Mouse (Mus musculus) cerebellum, postnatal 25 days (tissue): Measurements from ENCODE around the gene Cep295.
"Not testable (repeated sequence)": the region's sequence is repeated elsewhere in the genome, so short reads cannot be mapped to it uniquely, and the experiment has no call there.

Experiments used
- DNase-seq, 2 experiments: peaks; one replicate each; pipeline ENCODE4 v3.0.0; 2021; ENCODE audit warnings: mixed read lengths in 2 of 2

The Cep295 gene

DNA sequence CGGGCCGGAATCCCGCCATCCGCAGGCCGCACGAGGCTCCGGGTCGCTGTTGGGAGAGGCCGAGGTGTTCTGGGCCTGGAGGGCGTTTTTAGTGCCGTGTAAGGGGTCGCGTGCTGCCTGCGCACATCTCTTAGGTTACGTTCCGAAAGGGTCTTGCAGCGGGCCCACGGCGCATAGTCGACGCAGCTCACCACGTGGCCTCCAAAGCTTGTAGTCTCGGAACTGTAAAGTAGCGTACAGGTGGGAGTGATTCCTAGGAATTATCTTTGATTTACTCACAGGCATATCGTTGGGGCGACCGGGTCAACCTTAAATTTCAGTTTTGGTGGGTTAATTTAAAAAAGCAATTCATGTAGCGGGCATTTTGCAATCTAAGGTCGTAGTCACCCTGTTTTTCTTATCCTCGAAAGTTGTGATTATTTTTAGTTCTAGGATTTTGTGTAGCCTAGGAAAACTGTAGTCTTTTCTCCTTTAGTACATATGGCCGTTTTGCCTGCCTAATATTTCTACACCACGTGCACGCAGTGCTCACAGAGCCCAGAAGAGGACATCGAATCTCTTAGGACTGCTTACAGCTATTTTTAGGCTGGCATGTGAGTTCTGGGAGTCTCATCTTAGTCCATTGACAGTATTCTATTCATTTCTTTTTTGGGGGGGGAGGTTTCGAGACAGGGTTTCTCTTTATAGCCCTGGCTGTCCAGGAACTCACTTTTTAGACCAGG lies 51.0 kb downstream of the Cep295 start, which contains the start of gene 4931406C07Rik:
Gene 4931406C07Rik (minus strand): TSS at position 51 of the 722 bp plus-strand sequence.
- DNase-seq, result no peak

DNA sequence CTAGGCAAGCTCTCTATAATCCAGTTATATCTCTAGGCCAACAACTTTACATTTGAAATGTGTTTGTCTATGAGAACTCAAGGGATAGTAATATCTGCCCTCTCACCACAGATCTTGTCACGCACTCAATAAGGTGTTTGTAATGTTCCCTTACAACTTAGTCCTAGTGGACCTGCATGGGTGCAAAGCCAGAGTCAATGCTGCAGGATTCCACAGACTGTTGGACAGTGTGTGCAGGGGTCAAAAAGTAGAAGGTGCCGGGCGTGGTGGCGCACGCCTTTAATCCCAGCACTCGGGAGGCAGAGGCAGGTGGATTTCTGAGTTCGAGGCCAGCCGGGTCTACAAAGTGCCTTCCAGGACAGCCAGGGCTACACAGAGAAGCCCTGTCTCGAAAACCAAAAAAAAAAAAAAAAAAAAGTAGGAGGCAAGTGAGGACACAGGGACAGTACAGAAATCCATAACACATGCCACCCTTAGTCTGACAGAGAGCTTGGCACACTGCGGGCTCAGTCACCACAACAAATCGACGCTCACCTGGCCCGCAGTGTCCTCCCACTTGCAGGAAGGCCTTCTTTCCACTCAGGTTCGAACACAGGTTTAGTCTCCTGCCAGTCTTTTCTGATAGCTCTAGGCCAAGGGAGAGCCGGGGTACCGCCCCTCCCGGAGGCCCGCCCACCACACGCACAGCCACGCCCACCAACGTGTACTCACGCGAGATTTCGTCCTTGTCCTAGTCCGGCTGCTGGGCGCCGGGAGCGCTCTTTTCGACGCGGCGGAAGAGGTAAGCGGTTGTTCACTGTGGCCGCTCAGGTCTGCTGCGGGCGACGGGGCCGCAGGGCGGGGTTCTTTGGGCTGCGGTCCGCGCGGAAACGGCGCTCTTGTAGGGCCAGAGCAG lies 51.8 kb downstream of the Cep295 start, which contains the start of gene Taf1d:
Gene Taf1d (plus strand): TSS at position 712 of the 895 bp plus-strand sequence.
- peak; percentile 97 to 99 for DNase-seq

DNA sequence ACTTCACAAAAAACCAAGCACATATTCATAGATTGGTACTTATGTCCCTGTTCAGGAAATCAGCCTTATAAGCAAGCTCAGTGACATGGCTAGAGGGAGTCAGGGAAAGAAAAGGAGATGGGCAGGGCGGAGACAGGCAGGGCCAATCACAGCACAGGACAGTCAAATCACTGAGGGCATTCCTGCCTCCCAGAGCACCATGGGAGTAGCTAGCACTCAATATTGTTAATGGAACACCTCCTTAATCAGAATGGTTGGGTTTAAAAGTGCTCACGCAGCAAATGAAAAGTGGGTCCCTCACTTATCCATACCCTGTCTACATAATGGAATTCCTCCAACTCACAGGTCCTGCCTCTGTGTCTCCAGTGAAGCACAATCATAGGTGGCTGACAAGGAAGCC lies 54.7 kb downstream of the Cep295 start:
- DNase-seq, result no peak

DNA sequence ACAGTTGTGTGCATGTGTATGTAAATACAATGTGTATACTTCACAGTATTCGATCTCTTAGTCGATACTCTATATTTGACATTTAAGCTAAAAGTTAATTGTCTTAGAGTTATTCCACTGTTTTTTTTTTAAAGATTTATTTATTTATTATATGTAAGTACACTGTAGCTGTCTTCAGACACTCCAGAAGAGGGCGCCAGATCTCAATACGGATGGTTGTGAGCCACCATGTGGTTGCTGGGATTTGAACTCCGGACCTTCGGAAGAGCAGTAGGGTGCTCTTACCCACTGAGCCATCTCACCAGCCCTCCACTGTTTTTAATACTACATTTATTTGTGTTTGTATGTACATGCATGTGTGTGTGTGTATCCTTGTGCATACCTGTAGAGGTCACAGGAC lies 55.6 kb downstream of the Cep295 start:
- DNase-seq, result not testable (repeated sequence)

DNA sequence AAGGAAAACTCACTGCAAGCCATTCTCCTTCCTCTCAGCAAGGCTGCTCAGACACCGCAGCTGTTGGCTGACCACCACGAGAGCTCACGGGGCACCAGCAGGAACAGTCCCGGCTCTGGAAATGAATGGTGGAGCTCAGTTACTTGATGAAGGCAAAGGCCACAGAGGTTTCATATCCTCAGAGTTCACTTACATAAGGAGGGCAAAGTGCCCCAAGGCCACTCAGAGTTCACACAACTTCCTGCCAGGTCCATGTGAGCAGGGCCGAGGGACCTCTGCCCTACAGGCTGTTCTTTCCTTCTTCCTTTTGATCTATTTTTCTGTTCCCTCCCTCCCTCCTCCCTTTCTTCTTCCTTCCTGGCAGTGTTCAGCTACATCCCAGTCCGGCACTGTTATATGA lies 56.2 kb downstream of the Cep295 start:
- DNase-seq, result no peak

DNA sequence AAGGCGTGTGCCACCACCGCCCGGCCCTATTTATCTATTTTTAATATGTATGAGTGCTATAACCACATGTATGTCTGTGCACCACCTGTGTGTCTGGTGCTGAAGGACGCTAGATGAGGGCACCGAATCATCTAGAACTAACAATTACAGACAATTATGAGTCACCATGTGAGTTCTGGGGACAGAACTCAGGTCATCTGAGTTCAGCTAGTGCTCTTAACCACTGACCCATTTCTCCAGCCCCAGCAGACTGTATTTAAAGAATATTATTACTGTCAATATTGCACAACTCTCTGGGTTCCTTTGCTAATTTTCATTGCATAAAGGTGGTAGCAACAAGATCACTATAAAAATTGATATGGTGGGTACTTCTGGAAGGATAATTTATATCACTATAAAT lies 57.5 kb downstream of the Cep295 start:
- DNase-seq, result no peak

DNA sequence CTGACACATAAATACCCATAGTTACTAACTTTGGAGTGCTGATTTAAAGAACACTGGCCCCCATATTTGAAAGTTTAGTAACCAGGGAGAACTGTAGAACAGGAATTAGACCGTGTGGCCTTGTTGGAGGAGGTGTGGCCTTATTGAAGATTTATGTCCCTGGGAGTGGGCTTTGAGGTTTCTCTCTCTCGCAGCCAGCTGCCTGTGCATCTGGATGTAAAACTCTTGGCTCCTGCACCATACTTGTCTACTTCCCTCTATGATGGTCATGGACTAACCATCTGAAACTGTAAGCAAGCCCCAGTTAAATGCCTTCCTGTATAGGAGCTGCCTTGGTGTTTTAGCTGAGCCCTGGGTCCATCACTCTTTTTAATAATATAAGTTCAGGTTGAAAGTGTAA lies 59.1 kb downstream of the Cep295 start:
- DNase-seq, result no peak

DNA sequence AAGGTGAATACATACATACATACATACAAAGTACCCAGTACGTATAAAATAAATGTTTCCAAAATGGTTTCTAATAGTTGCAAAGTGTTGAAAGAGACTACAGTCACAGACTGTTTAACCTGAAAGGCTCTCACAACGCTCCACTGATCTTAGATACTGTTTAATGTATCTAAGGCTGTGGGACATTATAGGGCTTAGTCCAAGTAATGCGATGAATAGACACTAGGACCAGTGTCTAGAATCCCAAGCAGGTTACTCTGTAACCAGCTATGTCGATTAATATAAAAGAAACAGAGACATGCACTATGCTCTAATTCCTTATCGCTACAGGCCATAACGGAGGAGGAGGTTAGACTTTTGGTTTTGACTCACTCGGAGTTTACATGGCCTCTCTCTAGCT lies 60.5 kb downstream of the Cep295 start:
- DNase-seq, result no peak

DNA sequence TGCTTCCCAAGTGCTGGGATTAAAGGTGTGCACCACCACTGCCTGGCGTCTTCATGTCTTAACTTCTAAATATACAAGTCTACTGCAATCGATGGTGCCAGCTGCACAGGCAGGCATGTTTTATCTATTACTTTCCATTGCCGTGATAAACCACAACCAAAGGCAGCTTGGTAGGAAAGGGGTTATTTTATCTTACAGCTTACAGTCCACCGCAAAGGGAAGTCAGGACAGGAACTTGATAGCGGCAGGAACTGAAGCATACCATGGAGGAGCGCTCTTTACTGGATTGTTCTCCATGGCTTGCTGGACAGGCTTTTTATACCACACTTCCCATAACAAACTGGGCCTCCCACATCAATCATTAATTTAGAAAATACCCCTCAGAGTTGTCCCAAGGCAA lies 68.3 kb downstream of the Cep295 start:
- no peak for DNase-seq

DNA sequence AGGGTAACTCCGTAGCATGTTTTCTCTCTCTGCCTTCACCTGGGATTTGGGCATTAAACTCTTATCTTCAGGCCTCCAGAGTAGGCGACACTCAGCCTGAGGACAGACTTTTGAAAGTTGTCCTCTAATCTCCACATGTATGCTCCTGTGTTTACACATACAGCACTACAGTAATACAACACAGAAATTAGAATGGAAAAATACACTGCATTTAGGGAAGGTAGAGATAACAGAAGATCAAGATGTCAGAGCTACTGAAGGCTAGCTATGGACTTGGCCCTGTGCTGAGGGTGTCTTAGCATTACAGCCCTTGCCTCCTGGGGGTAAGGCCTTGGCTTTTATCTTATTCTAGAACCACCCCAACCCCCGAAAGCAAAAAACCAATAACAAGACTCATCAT lies 69.2 kb downstream of the Cep295 start:
- DNase-seq, result no peak

DNA sequence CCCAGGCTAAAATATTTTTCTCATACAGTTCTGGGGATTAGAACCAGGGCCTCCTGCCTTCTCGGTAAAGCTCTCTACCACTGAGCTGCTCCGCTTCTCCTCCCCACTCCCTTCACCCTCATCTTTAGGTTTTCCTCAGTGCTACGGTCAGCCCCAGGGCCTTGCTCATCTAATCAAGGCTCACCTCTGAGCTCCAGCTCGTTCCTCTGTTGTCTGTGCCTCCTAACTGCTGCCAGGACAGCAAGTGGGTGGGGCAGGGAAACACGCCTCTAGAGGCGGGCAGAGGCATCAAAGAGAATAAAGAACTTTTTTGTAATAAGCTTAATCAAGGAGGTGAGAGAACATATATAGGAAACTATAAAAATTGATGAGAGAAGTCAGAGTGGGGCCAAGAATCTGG lies 69.7 kb downstream of the Cep295 start:
- no peak for DNase-seq

DNA sequence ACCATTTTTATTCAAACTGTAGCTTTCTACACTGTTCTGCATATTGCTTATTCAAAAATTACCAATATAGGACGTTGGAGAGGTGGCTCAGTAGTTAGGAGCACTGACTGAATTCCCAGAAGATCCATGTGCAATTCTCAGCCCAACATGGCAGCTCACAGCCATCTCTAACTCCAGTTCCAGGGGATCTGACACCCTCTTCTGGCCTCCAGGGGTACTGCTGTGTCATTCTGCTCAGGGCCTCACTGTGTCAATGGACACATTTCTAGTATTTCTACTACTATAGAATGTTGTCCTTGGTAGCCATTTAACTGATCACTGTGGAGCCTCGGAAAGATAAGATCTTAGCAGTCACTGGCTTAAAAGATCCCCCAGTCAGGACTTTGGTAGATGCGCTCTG lies 72.1 kb downstream of the Cep295 start:
- no peak for DNase-seq

DNA sequence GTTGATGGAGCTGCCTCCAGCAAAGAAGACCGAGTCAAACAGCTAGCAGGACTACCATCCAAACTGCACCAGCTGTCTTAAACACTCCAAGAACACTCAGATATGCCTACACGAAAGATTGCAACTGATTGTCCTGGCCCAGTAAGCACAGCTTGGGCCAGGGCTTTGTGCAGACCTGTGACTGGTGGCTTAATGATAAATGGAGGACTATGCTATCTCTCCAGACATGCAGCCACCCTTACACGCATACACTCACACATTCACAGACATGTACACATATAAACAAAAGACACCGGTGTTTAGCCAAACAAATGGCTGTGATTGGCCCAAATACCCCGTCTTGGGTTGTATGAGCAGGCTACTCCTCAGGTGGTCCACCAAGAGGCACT lies 77.1 kb downstream of the Cep295 start:
- DNase-seq, result no peak

DNA sequence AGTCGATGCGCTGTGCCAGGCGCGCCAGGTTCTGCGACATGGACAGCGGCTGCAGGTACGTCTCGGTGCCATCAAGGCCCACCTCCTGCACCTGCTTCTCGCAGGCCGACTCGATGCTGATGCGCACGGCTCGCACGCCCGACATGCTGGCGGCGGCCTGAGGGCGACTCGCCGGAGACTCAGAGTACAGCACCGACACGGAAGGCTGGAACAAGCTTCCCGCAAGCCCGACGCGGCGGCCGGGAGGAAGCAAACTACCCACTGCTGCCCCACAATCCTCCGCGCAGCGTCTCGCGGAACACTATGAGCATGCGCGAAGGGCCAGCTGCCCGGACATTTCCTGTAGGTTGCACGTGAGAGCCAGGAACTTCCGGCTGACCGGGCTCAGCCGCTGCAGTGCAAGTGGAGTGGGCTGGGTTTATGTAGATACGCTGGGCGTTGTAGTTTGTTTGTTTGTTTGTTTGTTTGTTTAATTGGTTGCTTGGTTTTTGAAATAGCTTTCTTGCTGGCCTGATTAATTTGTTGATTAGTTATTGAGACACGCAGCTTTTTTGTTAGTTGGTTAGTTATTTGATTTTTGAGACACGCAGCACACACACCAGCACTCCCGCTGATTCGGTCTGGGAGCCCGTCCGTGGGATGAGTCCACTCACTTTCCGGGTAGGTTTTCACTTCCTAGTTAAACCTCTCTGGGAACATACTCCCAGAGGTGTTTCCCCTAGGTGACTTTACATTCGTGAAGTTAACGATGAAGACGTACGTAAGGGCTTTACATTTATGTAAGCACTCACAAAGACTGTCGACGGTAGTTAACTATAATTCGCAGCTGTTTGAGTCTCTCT lies 77.7 kb downstream of the Cep295 start, which contains the start of gene Med17:
Gene Med17 (minus strand): TSS at position 283 of the 842 bp plus-strand sequence.
- peak; percentile 95 to 96 for DNase-seq

DNA sequence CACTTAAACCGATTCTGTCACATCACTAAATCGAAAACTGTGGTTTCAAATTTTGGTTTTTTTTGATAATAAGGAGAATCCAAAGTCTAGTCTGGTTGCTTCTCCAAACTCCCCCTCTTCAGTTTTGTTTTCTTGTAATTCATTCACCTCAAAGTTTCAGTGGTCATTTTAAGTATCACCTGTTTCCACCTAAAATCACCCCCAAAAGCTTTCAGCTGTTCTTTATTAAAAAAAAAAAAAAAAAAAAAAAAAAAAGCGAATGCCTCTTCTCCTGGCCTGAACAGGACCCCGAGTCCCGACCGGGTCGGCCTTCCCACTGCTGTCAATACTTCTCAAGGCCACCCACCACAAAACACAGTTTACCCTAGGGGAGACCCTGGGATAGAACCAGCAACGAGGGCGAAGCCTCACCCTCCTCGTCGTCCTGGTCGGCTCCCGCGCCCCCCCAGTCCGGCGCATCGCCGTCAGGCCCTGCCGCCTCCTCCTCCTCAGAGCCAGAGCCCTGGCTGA lies 78.4 kb downstream of the Cep295 start:
- no peak for DNase-seq

DNA sequence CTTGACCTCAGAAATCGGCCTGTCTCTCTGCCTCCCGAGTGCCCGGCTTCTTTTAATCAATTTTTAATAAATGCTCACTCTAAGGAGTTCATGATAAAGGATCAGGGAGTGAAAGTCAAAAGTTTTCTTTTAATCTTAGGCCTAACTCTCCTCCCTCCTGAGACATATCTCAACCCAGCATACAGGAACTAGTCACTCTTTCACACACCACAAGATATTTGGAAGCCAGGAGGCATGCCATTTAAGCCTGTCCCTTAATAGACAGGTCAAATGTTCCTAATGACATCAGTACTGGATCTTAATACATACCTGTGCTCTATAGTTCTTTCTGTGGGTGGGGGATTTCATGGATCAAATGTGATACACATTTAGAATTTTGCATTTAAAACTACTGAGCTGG lies 79.2 kb downstream of the Cep295 start:
- no peak for DNase-seq

DNA sequence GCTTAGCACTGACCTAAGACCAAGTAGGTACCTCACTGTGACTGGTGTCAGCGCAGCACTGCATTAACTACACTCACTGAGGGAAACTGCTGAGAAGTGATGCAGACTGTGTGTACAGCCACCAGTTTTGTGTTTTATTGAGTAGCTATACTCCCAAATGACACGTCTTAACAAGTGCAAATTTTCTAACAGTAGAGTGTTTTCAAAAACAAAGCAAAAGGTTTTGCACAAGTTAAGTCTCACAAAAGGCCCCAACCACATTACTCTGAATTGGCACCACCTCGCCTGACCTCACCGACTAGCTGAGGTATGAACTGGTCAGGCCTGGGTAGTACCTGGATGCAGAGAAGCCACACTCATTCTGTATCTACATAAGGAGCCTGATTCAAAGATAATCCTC lies 80.7 kb downstream of the Cep295 start:
- DNase-seq, result no peak

DNA sequence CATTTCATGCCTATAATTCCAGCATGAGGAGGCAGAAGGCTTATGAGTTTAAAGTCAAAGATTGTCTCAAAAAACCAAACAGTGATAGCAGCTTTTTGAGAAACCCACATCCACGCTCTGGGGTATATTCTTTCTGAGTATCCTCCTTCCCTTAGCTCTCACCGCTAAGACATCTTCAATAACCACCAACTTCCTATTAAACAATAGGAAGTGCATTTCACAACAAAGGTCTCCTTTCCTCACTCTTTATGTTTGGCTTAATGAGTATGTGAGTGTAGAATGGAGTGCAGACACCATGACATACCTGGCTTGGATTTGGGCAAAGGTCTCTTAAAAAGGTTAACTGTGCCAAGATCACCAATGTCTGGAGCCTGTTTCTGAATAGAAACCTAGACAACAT lies 83.6 kb downstream of the Cep295 start:
- DNase-seq, result no peak
